Mouse (Mus musculus) hindbrain, embryonic 14.5 days (tissue): Measurements from ENCODE around the gene Hemk1. TPM values are rescaled to one million over a fixed set of nuclear protein-coding genes. Genes with fewer than 3 reads are reported as not detected.

Experiments used
- ATAC-seq: fragments of 200-750 bp; cut with Nextera tagmentation; 2 replicates; pipeline ENCODE4 v1.8.0; 2017; ENCODE audit warnings: moderate number of reproducible peaks, mild to moderate bottlenecking, moderate TSS enrichment, moderate library complexity; ENCODE audit not compliant: low FRiP score
- DNase-seq: peaks from one replicate; pipeline ENCODE4 v3.0.0-alpha.2; 2015; ENCODE audit warnings: low spot score
- H3K27ac ChIP-seq: fragments of 300-500 bp; sonication (generic); 2 replicates; pipeline ENCODE4 v1.5.1; 2014; ENCODE audit warnings: mild to moderate bottlenecking, moderate library complexity
- H3K27me3 ChIP-seq: fragments of 300-500 bp; sonication (generic); 2 replicates; pipeline ENCODE4 v1.6.1; 2014; ENCODE audit warnings: mild to moderate bottlenecking, low read length, mixed read lengths; ENCODE audit not compliant: control insufficient read depth, insufficient read depth
- H3K36me3 ChIP-seq: fragments of 300-500 bp; sonication (generic); replicated peaks from 2 replicates; pipeline ENCODE4 v1.6.1; 2014; ENCODE audit not compliant: control insufficient read depth, insufficient read depth
- H3K4me1 ChIP-seq: fragments of 300-500 bp; sonication (generic); replicated peaks from 2 replicates; pipeline ENCODE4 v1.6.1; 2014; ENCODE audit warnings: antibody characterized with exemption, low read length, mixed read lengths; ENCODE audit not compliant: control insufficient read depth, insufficient read depth
- H3K4me2 ChIP-seq: fragments of 300-500 bp; sonication (generic); replicated peaks from 2 replicates; pipeline ENCODE4 v1.6.1; 2014; ENCODE audit warnings: mild to moderate bottlenecking, moderate library complexity
- H3K4me3 ChIP-seq: fragments of 300-500 bp; sonication (generic); replicated peaks from 2 replicates; pipeline ENCODE4 v1.5.1; 2014; ENCODE audit warnings: mild to moderate bottlenecking, low read length
- H3K9ac ChIP-seq: fragments of 300-500 bp; sonication (generic); 2 replicates; pipeline ENCODE4 v1.6.1; 2014
- H3K9me3 ChIP-seq: fragments of 300-500 bp; sonication (generic); 2 replicates; pipeline ENCODE4 v1.6.1; 2016; ENCODE audit warnings: low read length; ENCODE audit not compliant: control insufficient read depth
- WGBS: fragments of 180-500 bp; shearing (Covaris S2); extraction: QIAGEN DNeasy Blood & Tissue Kit; methylation state at CpG from one replicate; pipeline ENCODE4 v1.1.7; 2014; 5-methylcytosine and 5-hydroxymethylcytosine counted together
- polyA plus RNA-seq: library from polyadenylated mRNA; unstranded; fragments of >200 nt; fragmentation: Nextera tagmentation; extraction: Ambion mirVana; gene quantifications from 2 replicates; pipeline ENCODE4 v1.2.1, GENCODE M21; 2014

Hemk1 gene
- polyA plus RNA-seq, 1 experiment from 2014 or later, result 19.1 TPM

- WGBS, result 13% methylated on average over 5 of the region's 5 CpGs
- Histone ChIP-seq H3K4me2 (no peak overlapping the region), H3K9me3 (no peaks in the 10 kb centered on the region), H3K4me1 (peaks cover 24% of the 10 kb centered on the region), H3K36me3 (0 out of 2 replicates have a peak, but pooled peaks cover 9% of the 10 kb centered on the region), H3K4me3 (no peak overlapping the region), H3K27ac (no peak overlapping the region), H3K9ac (no peak overlapping the region), H3K27me3 (no peaks in the 10 kb centered on the region)
- ATAC-seq, result no peak
- DNase-seq, result peak; percentile 67
These were observed 2.2 kb downstream of the Hemk1 start for GRCm38 (mm10) chr9:107335909-107336308.

- WGBS, result 91% methylated on average over 5 of the region's 5 CpGs
- DNase-seq, result no peak
- H3K9me3 ChIP-seq, result no peaks in the 10 kb centered on the region
- no peaks in the 10 kb centered on the region for H3K27me3 ChIP-seq
- H3K4me3 ChIP-seq, result no peak overlapping the region
- H3K4me1 ChIP-seq, result peaks cover 22% of the 10 kb centered on the region
- no peak overlapping the region for H3K4me2 ChIP-seq
- no peak overlapping the region for H3K27ac ChIP-seq
- no peak for ATAC-seq
- no peak overlapping the region for H3K9ac ChIP-seq
- peaks cover 9% of the 10 kb centered on the region; the same call in 1 of the 2 replicates for H3K36me3 ChIP-seq
These were observed 3.1 kb downstream of the Hemk1 start for GRCm38 (mm10) chr9:107335046-107335445.

- peaks cover 9% of the 10 kb centered on the region; the same call in 1 of the 2 replicates for H3K36me3 ChIP-seq
- H3K4me2 ChIP-seq, result no peak overlapping the region
- 89% methylated on average over 6 of the region's 6 CpGs for WGBS
These were observed 3.8 kb downstream of the Hemk1 start for GRCm38 (mm10) chr9:107334356-107334755.

GRCm38 (mm10) chr9:107333686-107334085, 4.5 kb downstream of the Hemk1 start:
- Histone ChIP-seq H3K9me3 (no peaks in the 10 kb centered on the region), H3K9ac (no peak overlapping the region), H3K36me3 (peaks cover 9% of the 10 kb centered on the region; the same call in 1 of the 2 replicates), H3K4me3 (no peak overlapping the region), H3K4me1 (peaks cover 9% of the 10 kb centered on the region), H3K27me3 (no peaks in the 10 kb centered on the region), H3K4me2 (no peak overlapping the region), H3K27ac (no peak overlapping the region)
- 53% methylated on average over 2 of the region's 2 CpGs for WGBS
- no peak for ATAC-seq
- no peak for DNase-seq

More at GRCm38 (mm10) chr9:107334356-107334755, 3.8 kb downstream of the Hemk1 start:
- Histone ChIP-seq H3K4me3 (no peak overlapping the region), H3K27me3 (no peaks in the 10 kb centered on the region), H3K9ac (no peak overlapping the region), H3K27ac (no peak overlapping the region), H3K4me1 (peaks cover 15% of the 10 kb centered on the region), H3K9me3 (no peaks in the 10 kb centered on the region)
- DNase-seq (no peak), ATAC-seq (no peak)

- H3K36me3 ChIP-seq, result peaks cover 17% of the 10 kb centered on the region
- no peaks in the 10 kb centered on the region for H3K9me3 ChIP-seq
- no peaks in the 10 kb centered on the region for H3K27me3 ChIP-seq
- ATAC-seq, result no peak
- DNase-seq, result no peak
- no peak overlapping the region for H3K27ac ChIP-seq
- 82% methylated on average over 6 of the region's 6 CpGs for WGBS
- no peak overlapping the region for H3K9ac ChIP-seq
- no peaks in the 10 kb centered on the region for H3K4me1 ChIP-seq
- no peak overlapping the region for H3K4me3 ChIP-seq
- H3K4me2 ChIP-seq, result no peak overlapping the region
These were observed 7.4 kb downstream of the Hemk1 start for GRCm38 (mm10) chr9:107330791-107331190.

GRCm38 (mm10) chr9:107327879-107328620, 10.1 kb downstream of the Hemk1 start:
- H3K27ac ChIP-seq, result no peak overlapping the region
- 92% methylated on average over 16 of the region's 16 CpGs for WGBS
- no peak for DNase-seq
- no peak overlapping the region for H3K9ac ChIP-seq
- H3K4me2 ChIP-seq, result no peak overlapping the region
- no peaks in the 10 kb centered on the region for H3K4me1 ChIP-seq
- H3K4me3 ChIP-seq, result no peak overlapping the region
- no peaks in the 10 kb centered on the region for H3K27me3 ChIP-seq
- ATAC-seq, result no peak
- H3K9me3 ChIP-seq, result no peaks in the 10 kb centered on the region
- peaks cover 17% of the 10 kb centered on the region for H3K36me3 ChIP-seq

GRCm38 (mm10) chr9:107325904-107326303, 12.2 kb downstream of the Hemk1 start:
- Histone ChIP-seq H3K4me1 (no peaks in the 10 kb centered on the region), H3K4me2 (no peak overlapping the region), H3K27ac (no peak overlapping the region), H3K27me3 (no peaks in the 10 kb centered on the region), H3K36me3 (peaks cover 8% of the 10 kb centered on the region), H3K4me3 (no peak overlapping the region), H3K9me3 (no peaks in the 10 kb centered on the region), H3K9ac (no peak overlapping the region)
- WGBS, result 80% methylated on average over 7 of the region's 7 CpGs
- no peak for DNase-seq
- no peak for ATAC-seq

GRCm38 (mm10) chr9:107324799-107325561, 13.2 kb downstream of the Hemk1 start:
- H3K36me3 ChIP-seq, result peaks cover 8% of the 10 kb centered on the region
- no peak overlapping the region for H3K4me3 ChIP-seq
- no peak overlapping the region for H3K27ac ChIP-seq
- no peak overlapping the region for H3K9ac ChIP-seq
- 59% methylated on average over 4 of the region's 4 CpGs for WGBS
- ATAC-seq (no peak), DNase-seq (no peak)
- no peak overlapping the region for H3K4me2 ChIP-seq
- H3K4me1 ChIP-seq, result no peaks in the 10 kb centered on the region
- no peaks in the 10 kb centered on the region for H3K9me3 ChIP-seq
- no peaks in the 10 kb centered on the region for H3K27me3 ChIP-seq

- 65% methylated on average over 6 of the region's 6 CpGs for WGBS
- peaks cover 8% of the 10 kb centered on the region for H3K36me3 ChIP-seq
- no peak overlapping the region for H3K9ac ChIP-seq
- no peak overlapping the region for H3K4me2 ChIP-seq
- no peak overlapping the region for H3K27ac ChIP-seq
- no peak overlapping the region for H3K4me3 ChIP-seq
- no peaks in the 10 kb centered on the region for H3K4me1 ChIP-seq
- DNase-seq (peak; percentile 52), ATAC-seq (no peak)
- H3K9me3 ChIP-seq, result no peaks in the 10 kb centered on the region
- no peaks in the 10 kb centered on the region for H3K27me3 ChIP-seq
These were observed 14.6 kb downstream of the Hemk1 start for GRCm38 (mm10) chr9:107323558-107323957.
